Comparison of ENCODE assay signal across 8 mouse cellular contexts in the genomic region with DNA sequence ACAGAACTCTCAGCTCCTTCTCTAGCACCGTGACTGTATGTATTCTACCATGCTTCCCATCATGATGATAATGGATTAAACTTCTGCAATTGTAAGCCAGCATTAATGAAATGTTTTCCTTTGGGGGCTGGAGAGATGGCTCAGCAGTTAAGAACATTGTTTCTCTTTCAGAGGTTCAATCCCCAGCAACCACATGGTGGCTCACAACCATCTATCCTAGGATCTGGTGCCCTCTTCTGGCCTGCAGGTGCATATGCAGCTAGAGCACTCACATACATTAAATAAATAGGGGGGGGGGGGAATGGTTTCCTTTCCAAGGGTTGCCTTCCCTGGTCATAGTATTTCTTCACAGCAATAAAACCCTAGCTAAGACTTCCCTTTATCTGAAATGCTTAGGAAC. TPM values are rescaled to one million over a fixed set of nuclear protein-coding genes. Genes with fewer than 3 reads are reported as not detected.
DNase-seq lines count a peak whose midpoint lies in the region; TF ChIP-seq lines count a peak whose summit lies in the region.

No protein-coding gene starts in this region.

- no peaks in the 10 kb centered on the region for H3K27me3 ChIP-seq in forebrain, embryonic 10.5 days (ENCODE audit: poor library complexity, severe bottlenecking)

- peaks cover 97% of the 10 kb centered on the region for H3K36me3 ChIP-seq in forebrain, embryonic 10.5 days (replicated peaks)

- intact Hi-C loops in left cerebral cortex, postnatal 4 days (cut with DNase I), result no loop called here

- H3K9me3 ChIP-seq in forebrain, embryonic 10.5 days, result no peaks in the 10 kb centered on the region

- no peak overlapping the region for H3K4me3 ChIP-seq in lung, adult 2 months (replicated peaks; ENCODE audit: extremely low read depth, low read depth, low read length)
- no peak overlapping the region for H3K4me3 ChIP-seq in cortical plate, adult 2 months (ENCODE audit: insufficient read depth, low read length)
- no peak overlapping the region for H3K4me3 ChIP-seq in forebrain, embryonic 10.5 days

- H3K27ac ChIP-seq in cortical plate, adult 2 months (ENCODE audit: insufficient read depth, low read length), result no peak overlapping the region
- H3K27ac ChIP-seq in forebrain, embryonic 10.5 days, result no peak overlapping the region

- WGBS in lung, adult 2 months, result 100% methylated on average over 1 of the region's 1 CpGs
- WGBS in forebrain, embryonic 10.5 days, result 94% methylated on average over 1 of the region's 1 CpGs

- no peak for TF ChIP-seq POLR2A in lung, adult 2 months (IDR thresholded peaks at IDR 0.05; ENCODE audit: borderline replicate concordance, extremely low read depth, low read depth, low read length)
- TF ChIP-seq POLR2A in cortical plate, adult 2 months (IDR thresholded peaks at IDR 0.05; ENCODE audit: extremely low read depth, insufficient read depth, low read length), result no peak

- DNase-seq in adrenal gland, postnatal 10 days, result peak; percentile 38
- no peak for DNase-seq in adrenal gland, adult 8-10 months
- no peak for DNase-seq in lung, adult 2 months
- no peak for DNase-seq in lung, postnatal 25 days (ENCODE audit: low spot score)
- peak; percentile 48 for DNase-seq in retina, postnatal 1 day
- no peak for DNase-seq in left cerebral cortex, postnatal 4 days
- no peak for DNase-seq in forebrain, embryonic 10.5 days (ENCODE audit: extremely low spot score, low spot score)

- H3K4me1 ChIP-seq in lung, adult 2 months (ENCODE audit: control insufficient read depth, insufficient read depth, low read length), result no peaks in the 10 kb centered on the region
- H3K4me1 ChIP-seq in cortical plate, adult 2 months (ENCODE audit: control insufficient read depth, insufficient read depth, low read length), result no peaks in the 10 kb centered on the region
- no peaks in the 10 kb centered on the region for H3K4me1 ChIP-seq in forebrain, embryonic 10.5 days

- peak; percentile 57 for TF ChIP-seq CTCF in lung, adult 2 months (IDR thresholded peaks at IDR 0.05; ENCODE audit: insufficient read depth, low read length)
- peak; percentile 36; the same call in 1 of the 2 replicates for TF ChIP-seq CTCF in cortical plate, adult 2 months (IDR thresholded peaks at IDR 0.05; ENCODE audit: extremely low read depth, insufficient read depth, low read length)

RNA-seq across cellular contexts. Expression of gene Bmp8a, which starts 49.1 kb away (rescaled TPM):
- total RNA-seq in adrenal gland, postnatal 10 days (2021), result under 1 TPM in 1 of 2 experiments, not detected in 1; 0.90 TPM
- under 1 TPM in 2 of 4 experiments, not detected in 2; 0.15 to 0.17 TPM for total RNA-seq in adrenal gland, adult 8-10 months (2022)
- polyA plus RNA-seq in lung, adult 2 months (2012; rRNA removed), result 0.27 and 0.55 TPM in 2 replicates
- polyA plus RNA-seq in cortical plate, adult 2 months (2012; rRNA removed), result 0.17 and 0.23 TPM in 2 replicates
- total RNA-seq in left cerebral cortex, postnatal 4 days (2021), result under 1 TPM in 1 of 2 experiments, not detected in 1; 0.20 TPM
- 0.14 TPM in 1 of 2 replicates, not detected in the other for polyA plus RNA-seq in forebrain, embryonic 10.5 days (2016; fragmentation: Nextera tagmentation; extraction: Ambion mirVana)

Comparison
In these comparisons a context has a peak if more than half of its experiments do, and no peak if none do; other contexts are left out.
1. DNase-seq: peak in adrenal gland, postnatal 10 days (single experiment) and retina, postnatal 1 day (single experiment); none in adrenal gland, adult 8-10 months (single experiment), lung, adult 2 months (single experiment), lung, postnatal 25 days (single experiment), left cerebral cortex, postnatal 4 days (single experiment) and forebrain, embryonic 10.5 days (single experiment).